Mouse (Mus musculus): ENCODE results near the gene Mapre3.

- TF ChIP-seq CTCF (conservative IDR thresholded peaks at IDR 0.05 in 1 of 2, IDR thresholded peaks at IDR 0.05 in 1 of 2; ENCODE audit: low read depth in 2 of 2, low read length in 2 of 2), result no peak
- TF ChIP-seq EP300 (IDR thresholded peaks at IDR 0.05; ENCODE audit: low read length), result no peak
- peak; percentile 93 for TF ChIP-seq MXI1 (IDR thresholded peaks at IDR 0.05; ENCODE audit: low read depth, low read length)
- TF ChIP-seq USF1 (IDR thresholded peaks at IDR 0.05; ENCODE audit: low read depth, low read length), result no peak
- TF ChIP-seq RAD21 (IDR thresholded peaks at IDR 0.05; ENCODE audit: low read depth, low read length), result no peak
Observed at GRCm38 (mm10) chr5:30814424-30815119, at the start of gene Mapre3.

Data from CH12.LX (cell line).